Mouse (Mus musculus) ES-CJ7 (cell line): ENCODE results near the gene Gm14322.
"Not testable (repeated sequence)": the region's sequence is repeated elsewhere in the genome, so short reads cannot be mapped to it uniquely, and the experiment has no call there.

ENCODE experiments used
- DNase-seq: peaks from one replicate; pipeline ENCODE4 v3.0.0; 2011; ENCODE audit warnings: low read depth, low spot score

The Gm14322 gene

DNA sequence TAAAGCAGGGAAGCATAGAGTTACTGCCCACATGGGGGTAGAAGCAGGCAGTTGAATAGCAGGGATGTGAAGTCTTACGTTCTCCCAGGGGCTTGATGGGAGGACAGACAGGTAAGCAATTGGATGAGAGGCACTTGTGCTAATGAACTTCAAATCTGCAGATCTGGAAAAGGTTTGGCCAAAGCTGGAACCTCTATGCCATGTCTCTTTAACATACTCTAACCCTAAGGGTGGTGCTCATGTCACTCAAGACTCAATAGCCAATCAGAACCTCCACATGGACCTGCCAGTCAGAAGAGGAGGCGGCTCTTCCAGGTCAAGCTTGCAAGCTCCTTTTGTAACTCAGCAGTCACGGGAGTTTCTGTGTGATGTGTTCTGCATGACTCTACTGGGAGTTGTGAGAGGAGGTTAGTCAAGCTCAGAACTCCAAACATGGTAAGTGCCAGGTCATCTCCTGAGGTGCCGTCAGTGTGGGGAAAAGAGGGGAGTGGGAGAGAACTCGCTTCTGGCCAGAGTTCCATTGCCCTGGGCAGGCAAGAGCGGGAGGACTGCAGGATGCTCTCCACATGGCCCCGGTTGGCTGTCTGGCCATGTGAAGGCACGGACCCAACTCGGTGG lies at the start of gene Gm14322:
Gene Gm14322, plus strand, starts transcription at position 348 of the 618 bp plus-strand sequence.
- DNase-seq = peak; percentile 57

DNA sequence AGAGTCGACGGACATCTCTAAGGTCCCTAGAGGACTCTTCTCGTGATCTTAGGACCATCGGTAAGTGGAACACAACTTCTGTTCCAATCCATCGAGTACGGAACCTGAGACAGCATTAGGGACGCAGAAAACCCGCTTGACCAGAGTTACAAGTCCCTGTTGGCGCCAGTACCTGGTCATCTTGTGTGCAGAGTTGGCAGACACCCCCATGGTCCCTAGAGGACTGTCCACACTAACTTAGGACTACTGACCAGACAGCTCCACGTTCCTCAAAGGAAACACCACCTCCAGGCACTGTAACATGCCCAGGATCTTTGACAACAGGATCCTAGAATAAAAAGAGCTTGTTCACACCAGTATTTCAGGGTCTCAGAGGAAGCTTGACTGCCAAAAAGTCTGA lies 17.6 kb upstream of the Gm14322 start:
- DNase-seq = not testable (repeated sequence)

DNA sequence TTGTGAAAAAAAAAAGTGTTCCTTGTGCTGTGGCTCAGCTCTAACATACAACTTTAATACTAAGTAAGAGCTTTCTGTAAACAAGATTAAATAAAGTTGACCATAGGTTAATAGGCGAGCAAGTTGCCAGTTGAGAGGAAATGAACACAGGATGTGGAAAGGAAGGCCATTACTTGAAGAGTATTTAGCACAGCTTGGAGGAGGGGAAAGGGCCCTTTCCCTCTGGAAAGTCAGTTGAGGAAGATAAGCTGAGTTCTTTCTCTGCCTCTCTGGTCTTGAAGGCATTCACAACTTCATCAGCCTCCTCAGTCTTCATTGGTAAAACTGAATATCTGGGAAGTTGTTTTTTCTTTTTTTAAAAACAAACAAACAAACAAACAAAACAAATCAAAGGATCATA lies 28.3 kb downstream of the Gm14322 start:
- not testable (repeated sequence) for DNase-seq

- DNase-seq = peak; percentile 76
These were observed 47.1 kb downstream of the Gm14322 start for GRCm38 (mm10) chr2:177806170-177806569.
